Mouse (Mus musculus): ENCODE data around the gene Rnh1. TPM values are rescaled to one million over a fixed set of nuclear protein-coding genes. Genes with fewer than 3 reads are reported as not detected.

Gene Rnh1
- total and polyA plus RNA-seq, 3 experiments = 12.6 to 40.6 (median 16.3) TPM

DNA sequence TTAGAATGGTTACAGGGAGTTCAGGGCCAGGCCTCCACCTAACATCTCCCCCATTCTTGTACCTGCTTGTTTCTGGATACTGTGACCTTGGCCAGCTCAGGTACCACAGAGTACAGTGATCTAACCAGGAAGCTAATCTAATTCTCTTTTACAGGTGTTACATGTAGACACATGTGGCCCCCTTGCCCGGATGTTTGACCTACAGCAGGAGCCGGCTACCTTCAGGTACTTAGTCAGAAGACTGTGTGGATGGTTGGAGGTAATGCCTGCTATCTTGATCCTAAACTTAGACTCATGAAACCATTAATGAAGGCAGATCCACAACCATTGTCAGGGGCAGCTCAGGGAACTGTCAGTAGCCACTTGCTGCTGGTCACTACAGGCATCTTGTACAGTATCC is 23.1 kb upstream of the Rnh1 start:
- Histone ChIP-seq H3K9me3 (replicated peaks) (no peaks in the 10 kb centered on the region), H3K4me3 (ENCODE audit: low read depth, low read length) (no peak overlapping the region), H3K4me1 (ENCODE audit: insufficient read depth, low read depth, low read length) (peaks cover 48% of the 10 kb centered on the region), H3K36me3 (replicated peaks) (peaks cover 29% of the 10 kb centered on the region), H3K27me3 (ENCODE audit: insufficient read depth, low read length) (peaks cover 2% of the 10 kb centered on the region; the same call in 1 of the 2 replicates)
- DNase-seq (ENCODE audit: low spot score) = no peak
- TF ChIP-seq GATA1 (IDR thresholded peaks at IDR 0.05; ENCODE audit: borderline replicate concordance, low read length) (no peak), CTCF (IDR thresholded peaks at IDR 0.05; ENCODE audit: low read depth, low read length) (no peak), TAL1 (conservative IDR thresholded peaks at IDR 0.05; ENCODE audit: low read depth, low read length) (no peak), GATA2 (IDR thresholded peaks at IDR 0.05; ENCODE audit: borderline replicate concordance, low read depth, low read length) (no peak), POLR2AphosphoS5 (IDR thresholded peaks at IDR 0.05; ENCODE audit: insufficient replicate concordance, low read depth, low read length) (no peak)
- ATAC-seq (ENCODE audit: extremely low read depth, insufficient number of reproducible peaks, low FRiP score, poor library complexity, severe bottlenecking) = no peak

- Histone ChIP-seq H3K4me3 (ENCODE audit: low read depth, low read length) (peak overlapping the region; percentile 89), H3K36me3 (replicated peaks) (peaks cover 39% of the 10 kb centered on the region), H3K4me1 (ENCODE audit: insufficient read depth, low read depth, low read length) (peaks cover 56% of the 10 kb centered on the region), H3K27me3 (ENCODE audit: insufficient read depth, low read length) (peaks cover 2% of the 10 kb centered on the region; the same call in 1 of the 2 replicates), H3K9me3 (replicated peaks) (no peaks in the 10 kb centered on the region)
- TF ChIP-seq CTCF (IDR thresholded peaks at IDR 0.05; ENCODE audit: low read depth, low read length) (no peak), TAL1 (conservative IDR thresholded peaks at IDR 0.05; ENCODE audit: low read depth, low read length) (no peak), POLR2AphosphoS5 (IDR thresholded peaks at IDR 0.05; ENCODE audit: insufficient replicate concordance, low read depth, low read length) (no peak), GATA1 (IDR thresholded peaks at IDR 0.05; ENCODE audit: borderline replicate concordance, low read length) (no peak), GATA2 (IDR thresholded peaks at IDR 0.05; ENCODE audit: borderline replicate concordance, low read depth, low read length) (no peak)
- peak; percentile 70 for DNase-seq (ENCODE audit: low spot score)
- ATAC-seq (ENCODE audit: extremely low read depth, insufficient number of reproducible peaks, low FRiP score, poor library complexity, severe bottlenecking) = peak; percentile 32
Measured at GRCm38 (mm10) chr7:141194830-141195229, 22.2 kb upstream of the Rnh1 start.

DNA sequence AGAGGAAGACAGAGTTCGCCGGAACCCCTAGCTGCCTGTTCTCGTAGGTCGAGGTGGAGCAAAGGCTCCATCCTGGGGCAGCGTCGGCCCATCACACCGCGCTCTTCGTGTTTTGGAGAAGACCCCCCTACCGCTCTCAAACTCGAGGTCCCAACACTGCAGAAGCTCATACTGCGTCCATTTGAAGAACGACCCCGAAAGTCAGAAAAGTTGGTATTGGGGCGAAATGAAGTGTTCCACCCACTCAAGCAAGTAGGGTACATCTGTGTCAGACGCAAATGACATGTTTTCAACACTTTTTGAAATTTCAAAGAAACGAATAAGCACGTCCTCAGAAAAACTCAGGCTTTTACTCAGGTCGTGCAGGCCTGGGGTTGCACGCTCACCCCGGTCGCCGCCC is 21.8 kb upstream of the Rnh1 start:
- peak; percentile 25; the same call in 1 of the 2 replicates for ATAC-seq (ENCODE audit: extremely low read depth, insufficient number of reproducible peaks, low FRiP score, poor library complexity, severe bottlenecking)
- Histone ChIP-seq H3K4me1 (ENCODE audit: insufficient read depth, low read depth, low read length) (peaks cover 59% of the 10 kb centered on the region), H3K4me3 (ENCODE audit: low read depth, low read length) (peak overlapping the region; percentile 89), H3K27me3 (ENCODE audit: insufficient read depth, low read length) (no peaks in the 10 kb centered on the region; the same call in 1 of the 2 replicates), H3K36me3 (replicated peaks) (peaks cover 43% of the 10 kb centered on the region), H3K9me3 (replicated peaks) (no peaks in the 10 kb centered on the region)
- no peak for TF ChIP-seq POLR2AphosphoS5 (IDR thresholded peaks at IDR 0.05; ENCODE audit: insufficient replicate concordance, low read depth, low read length)
- no peak for TF ChIP-seq TAL1 (conservative IDR thresholded peaks at IDR 0.05; ENCODE audit: low read depth, low read length)
- no peak for TF ChIP-seq GATA1 (IDR thresholded peaks at IDR 0.05; ENCODE audit: borderline replicate concordance, low read length)
- no peak for TF ChIP-seq GATA2 (IDR thresholded peaks at IDR 0.05; ENCODE audit: borderline replicate concordance, low read depth, low read length)
- TF ChIP-seq CTCF (IDR thresholded peaks at IDR 0.05; ENCODE audit: low read depth, low read length) = no peak
- no peak for DNase-seq (ENCODE audit: low spot score)

- Histone ChIP-seq H3K36me3 (replicated peaks) (peaks cover 47% of the 10 kb centered on the region), H3K4me1 (ENCODE audit: insufficient read depth, low read depth, low read length) (peaks cover 62% of the 10 kb centered on the region)
- no peak for TF ChIP-seq CTCF (IDR thresholded peaks at IDR 0.05; ENCODE audit: low read depth, low read length)
- no peak for TF ChIP-seq POLR2AphosphoS5 (IDR thresholded peaks at IDR 0.05; ENCODE audit: insufficient replicate concordance, low read depth, low read length)
- TF ChIP-seq TAL1 (conservative IDR thresholded peaks at IDR 0.05; ENCODE audit: low read depth, low read length) = no peak
- TF ChIP-seq GATA2 (IDR thresholded peaks at IDR 0.05; ENCODE audit: borderline replicate concordance, low read depth, low read length) = no peak
- TF ChIP-seq GATA1 (IDR thresholded peaks at IDR 0.05; ENCODE audit: borderline replicate concordance, low read length) = no peak
Measured at GRCm38 (mm10) chr7:141193948-141194347, 21.3 kb upstream of the Rnh1 start, which contains the start of the genes Hras and Lrrc56. Hras (minus strand) TSS chr7:141194005. Lrrc56 (plus strand) TSS chr7:141194157.

GRCm38 (mm10) chr7:141193348-141193856 is 20.7 kb upstream of the Rnh1 start:
- TF ChIP-seq TAL1 (conservative IDR thresholded peaks at IDR 0.05; ENCODE audit: low read depth, low read length) = no peak
- TF ChIP-seq GATA1 (IDR thresholded peaks at IDR 0.05; ENCODE audit: borderline replicate concordance, low read length) = no peak
- TF ChIP-seq CTCF (IDR thresholded peaks at IDR 0.05; ENCODE audit: low read depth, low read length) = no peak
- no peak for TF ChIP-seq GATA2 (IDR thresholded peaks at IDR 0.05; ENCODE audit: borderline replicate concordance, low read depth, low read length)
- TF ChIP-seq POLR2AphosphoS5 (IDR thresholded peaks at IDR 0.05; ENCODE audit: insufficient replicate concordance, low read depth, low read length) = no peak
- Histone ChIP-seq H3K4me3 (ENCODE audit: low read depth, low read length) (peak overlapping the region; percentile 89), H3K27me3 (ENCODE audit: insufficient read depth, low read length) (no peaks in the 10 kb centered on the region; the same call in 1 of the 2 replicates), H3K9me3 (replicated peaks) (no peaks in the 10 kb centered on the region), H3K4me1 (ENCODE audit: insufficient read depth, low read depth, low read length) (peaks cover 62% of the 10 kb centered on the region), H3K36me3 (replicated peaks) (peaks cover 52% of the 10 kb centered on the region)
- no peak for ATAC-seq (ENCODE audit: extremely low read depth, insufficient number of reproducible peaks, low FRiP score, poor library complexity, severe bottlenecking)
- DNase-seq (ENCODE audit: low spot score) = peak; percentile 39

More at GRCm38 (mm10) chr7:141193948-141194347, 21.3 kb upstream of the Rnh1 start, which contains the start of the genes Hras and Lrrc56:
- ATAC-seq (ENCODE audit: extremely low read depth, insufficient number of reproducible peaks, low FRiP score, poor library complexity, severe bottlenecking) (peak; percentile 97), DNase-seq (ENCODE audit: low spot score) (peak; percentile 95)
- Histone ChIP-seq H3K9me3 (replicated peaks) (no peaks in the 10 kb centered on the region), H3K4me3 (ENCODE audit: low read depth, low read length) (peak within 1 kb of the TSS; percentile 89), H3K27me3 (ENCODE audit: insufficient read depth, low read length) (no peaks in the 10 kb centered on the region; the same call in 1 of the 2 replicates)

GRCm38 (mm10) chr7:141192776-141193347 is 20.2 kb upstream of the Rnh1 start:
- peak; percentile 15 for DNase-seq (ENCODE audit: low spot score)
- TF ChIP-seq TAL1 (conservative IDR thresholded peaks at IDR 0.05; ENCODE audit: low read depth, low read length) (no peak), GATA2 (IDR thresholded peaks at IDR 0.05; ENCODE audit: borderline replicate concordance, low read depth, low read length) (no peak), CTCF (IDR thresholded peaks at IDR 0.05; ENCODE audit: low read depth, low read length) (no peak), POLR2AphosphoS5 (IDR thresholded peaks at IDR 0.05; ENCODE audit: insufficient replicate concordance, low read depth, low read length) (no peak)

More at GRCm38 (mm10) chr7:141192776-141193347, 20.2 kb upstream of the Rnh1 start:
- Histone ChIP-seq H3K4me1 (ENCODE audit: insufficient read depth, low read depth, low read length) (peaks cover 62% of the 10 kb centered on the region), H3K4me3 (ENCODE audit: low read depth, low read length) (peak overlapping the region; percentile 89), H3K9me3 (replicated peaks) (no peaks in the 10 kb centered on the region), H3K27me3 (ENCODE audit: insufficient read depth, low read length) (no peaks in the 10 kb centered on the region), H3K36me3 (replicated peaks) (peaks cover 54% of the 10 kb centered on the region)
- no peak for ATAC-seq (ENCODE audit: extremely low read depth, insufficient number of reproducible peaks, low FRiP score, poor library complexity, severe bottlenecking)
